Mouse (Mus musculus): Measurements from ENCODE around the gene Ifi206. TPM values are rescaled to one million over a fixed set of nuclear protein-coding genes. Genes with fewer than 3 reads are reported as not detected.

Ifi206 gene
- polyA plus RNA-seq, 1 experiment from 2014 or later = 4.0 TPM

DNA sequence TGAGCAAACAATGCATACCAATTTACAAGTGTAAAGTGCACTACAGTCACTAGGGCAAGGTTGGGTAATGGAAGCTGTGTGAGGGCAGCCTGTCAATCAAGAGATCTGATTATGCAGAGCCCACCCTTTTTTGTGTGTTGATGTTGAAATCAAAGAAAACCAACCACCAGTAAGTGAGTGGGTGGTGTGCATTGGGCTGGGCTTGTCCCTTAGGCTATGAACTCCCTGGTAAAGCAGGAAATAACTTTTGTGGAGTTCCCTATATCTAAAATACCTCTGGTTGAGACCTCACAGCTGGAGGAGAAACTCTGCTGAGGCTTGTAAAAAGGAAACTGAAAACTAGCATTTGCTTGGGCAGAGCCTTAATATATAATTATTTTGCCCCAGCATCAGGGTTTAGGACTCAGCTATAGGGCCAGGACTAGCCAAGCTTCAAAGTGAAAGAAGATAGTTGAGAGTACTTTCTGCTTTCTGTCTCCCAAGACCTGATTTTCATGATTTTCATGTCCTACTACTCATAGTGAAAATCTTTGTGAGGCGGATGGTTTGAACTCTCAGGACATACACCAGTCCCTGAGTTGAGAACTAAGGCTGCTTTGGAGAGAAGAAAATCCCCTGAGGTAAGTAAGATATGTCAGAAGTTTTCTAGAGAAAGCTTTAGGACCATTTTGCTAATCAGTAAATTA, 71.8 kb downstream of the Ifi206 start:
- DNase-seq (ENCODE audit: low spot score) = no peak

DNA sequence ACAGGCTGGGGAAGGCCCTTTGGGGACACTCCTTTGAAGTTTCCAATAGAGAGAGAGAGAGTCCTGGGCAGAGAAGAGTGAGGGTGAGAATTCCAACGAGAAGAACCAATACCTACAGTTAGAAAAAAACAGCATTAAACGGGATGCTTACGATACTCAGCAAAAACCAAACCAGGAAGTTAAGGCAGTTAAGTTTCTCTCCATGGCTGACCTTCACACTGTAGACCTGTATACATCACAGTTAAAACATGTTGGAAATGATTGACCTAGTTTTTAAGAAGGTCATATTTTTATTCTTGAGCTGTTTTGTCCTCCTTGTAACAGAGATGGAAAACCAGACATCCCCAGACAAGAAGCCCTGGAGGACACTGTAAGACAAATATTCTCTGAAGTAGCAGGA, 72.3 kb downstream of the Ifi206 start:
- no peak for DNase-seq (ENCODE audit: low spot score)

Small RNA genes within 50 kb of the gene (microRNA-seq; reads per million reads assigned to microRNA genes)
- not detected for gene Gm44481 (ENCODE audit: borderline number of aligned reads)

Other genes with a start within 250 kb of the Ifi206 start
- not detected in 2 replicates for gene Olfr418, start 225.0 kb downstream of the Ifi206 start, polyA plus RNA-seq (2015; fragmentation: Nextera tagmentation; extraction: Ambion mirVana)
- 0.17 TPM in 1 of 2 replicates, not detected in the other for gene Mptx2, start 213.3 kb downstream of the Ifi206 start, polyA plus RNA-seq (2015; fragmentation: Nextera tagmentation; extraction: Ambion mirVana)
- gene Ackr1, start 157.3 kb downstream of the Ifi206 start, polyA plus RNA-seq (2015; fragmentation: Nextera tagmentation; extraction: Ambion mirVana) = 1.4 and 2.0 TPM in 2 replicates
- gene Aim2, start 140.2 kb downstream of the Ifi206 start, polyA plus RNA-seq (2015; fragmentation: Nextera tagmentation; extraction: Ambion mirVana) = 8.5 and 12.0 TPM in 2 replicates
- gene Cadm3, start 123.3 kb downstream of the Ifi206 start, polyA plus RNA-seq (2015; fragmentation: Nextera tagmentation; extraction: Ambion mirVana) = 0.26 and 0.42 TPM in 2 replicates
- gene Ifi214, start 44.9 kb upstream of the Ifi206 start, polyA plus RNA-seq (2015; fragmentation: Nextera tagmentation; extraction: Ambion mirVana) = 0.13 and 0.29 TPM in 2 replicates
- 1.8 and 3.3 TPM in 2 replicates for gene Ifi213, start 108.2 kb upstream of the Ifi206 start, polyA plus RNA-seq (2015; fragmentation: Nextera tagmentation; extraction: Ambion mirVana)
- gene Ifi209, start 139.9 kb upstream of the Ifi206 start, polyA plus RNA-seq (2015; fragmentation: Nextera tagmentation; extraction: Ambion mirVana) = 5.3 and 7.7 TPM in 2 replicates
- 1.7 TPM in 2 replicates for gene Ifi208, start 182.6 kb upstream of the Ifi206 start, polyA plus RNA-seq (2015; fragmentation: Nextera tagmentation; extraction: Ambion mirVana)

Data from thymus, postnatal 0 days (tissue).